Mouse (Mus musculus): ENCODE results near the gene Mgat4b.

Gene Mgat4b

DNA sequence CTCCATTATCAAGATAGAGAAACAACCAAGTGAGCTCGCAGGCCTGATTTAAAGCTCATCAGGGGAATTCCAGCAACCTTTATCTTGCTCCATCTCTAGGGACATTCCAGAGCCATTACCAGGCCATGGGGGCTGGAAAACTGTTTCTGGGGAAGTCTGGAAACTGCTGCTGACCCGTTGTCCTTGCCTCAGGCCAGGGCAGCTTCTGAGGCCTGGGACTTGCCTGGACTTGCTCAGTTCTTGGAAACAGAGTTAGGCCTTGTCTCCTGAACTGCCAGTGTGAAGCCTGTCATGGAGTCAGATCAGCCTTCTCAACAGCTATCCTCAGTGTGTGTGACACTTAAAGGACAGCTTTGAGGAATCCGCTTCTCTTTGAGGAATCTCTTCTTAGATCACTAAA lies 41.5 kb downstream of the Mgat4b start:
- DNase-seq (ENCODE audit: low read depth, low spot score) = no peak

DNA sequence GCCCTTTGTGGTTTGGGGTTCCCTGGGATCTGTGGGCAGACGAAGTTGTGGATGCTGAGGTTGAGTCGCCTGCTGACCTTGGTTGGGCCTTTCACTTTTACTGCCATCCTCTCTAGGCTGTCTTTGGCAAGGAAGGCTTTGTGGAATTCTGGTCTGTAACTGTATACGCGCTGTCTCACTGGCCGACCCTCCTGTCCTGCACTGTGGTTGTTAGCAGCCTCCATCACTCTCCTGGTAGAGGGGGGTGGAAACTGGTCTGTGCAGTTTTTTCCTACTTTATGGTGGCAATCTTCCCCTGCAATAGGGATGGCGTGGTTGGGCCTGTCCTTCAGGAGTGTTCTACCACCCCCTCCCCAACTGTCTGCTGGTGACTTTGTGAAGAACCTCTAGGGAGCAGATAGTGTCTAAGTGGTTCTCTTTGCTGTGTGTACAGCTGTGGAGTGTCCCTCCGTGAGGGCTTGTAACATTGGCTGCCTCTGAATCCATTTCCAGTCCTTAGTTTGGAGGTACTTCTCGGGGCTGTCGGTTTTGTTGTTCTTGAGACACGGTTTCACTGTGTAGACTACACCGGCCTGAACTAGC lies 42.1 kb downstream of the Mgat4b start:
- no peak for DNase-seq (ENCODE audit: low read depth, low spot score)

DNA sequence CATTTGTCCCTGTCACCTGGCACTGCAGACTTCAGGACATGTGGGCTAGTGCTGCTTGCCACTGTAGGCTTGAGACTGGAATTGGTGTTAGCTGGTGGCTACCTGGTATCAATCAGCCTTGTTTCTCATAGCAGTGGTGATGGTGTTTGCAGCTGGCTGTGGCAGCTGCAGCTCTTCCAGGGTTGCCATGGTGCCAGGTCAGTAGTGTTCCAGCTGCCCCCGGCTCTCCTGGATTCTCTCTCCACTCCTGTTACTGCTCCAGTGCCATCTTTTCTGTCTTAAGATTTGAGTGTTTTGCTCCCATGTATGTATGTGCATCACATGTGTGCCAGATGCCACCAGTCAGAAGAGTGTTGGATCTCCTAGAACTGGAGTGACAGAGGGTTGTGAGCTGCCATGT lies 42.7 kb downstream of the Mgat4b start:
- DNase-seq (ENCODE audit: low read depth, low spot score) = no peak

DNA sequence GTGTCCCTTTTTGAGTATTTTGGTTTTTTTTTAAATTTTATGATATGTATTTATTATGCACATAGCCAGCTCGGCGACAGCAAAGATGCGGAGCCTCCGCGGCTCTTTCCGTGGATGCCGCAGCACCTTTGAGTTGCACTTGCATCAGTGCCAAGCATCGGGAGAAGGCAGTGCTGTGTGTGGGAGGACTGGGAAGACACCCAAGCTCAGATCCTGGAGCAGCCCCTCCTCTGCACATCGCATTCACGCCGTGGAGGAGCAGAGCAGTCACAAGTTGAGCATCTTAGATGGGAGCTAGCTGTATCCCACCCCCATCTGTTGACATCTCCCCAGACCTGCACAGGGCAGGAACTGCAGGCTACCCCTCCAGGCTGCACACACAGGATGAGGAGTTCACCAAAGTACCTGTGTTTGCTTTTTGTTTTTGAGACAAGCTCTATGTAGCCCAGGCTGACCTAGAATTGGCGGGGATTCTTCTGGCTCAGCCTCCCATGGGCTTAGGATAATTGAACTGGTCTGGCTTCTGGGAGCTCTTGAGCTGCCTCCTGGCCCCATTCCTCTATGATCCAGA lies 43.4 kb downstream of the Mgat4b start:
- no peak for DNase-seq (ENCODE audit: low read depth, low spot score)

DNA sequence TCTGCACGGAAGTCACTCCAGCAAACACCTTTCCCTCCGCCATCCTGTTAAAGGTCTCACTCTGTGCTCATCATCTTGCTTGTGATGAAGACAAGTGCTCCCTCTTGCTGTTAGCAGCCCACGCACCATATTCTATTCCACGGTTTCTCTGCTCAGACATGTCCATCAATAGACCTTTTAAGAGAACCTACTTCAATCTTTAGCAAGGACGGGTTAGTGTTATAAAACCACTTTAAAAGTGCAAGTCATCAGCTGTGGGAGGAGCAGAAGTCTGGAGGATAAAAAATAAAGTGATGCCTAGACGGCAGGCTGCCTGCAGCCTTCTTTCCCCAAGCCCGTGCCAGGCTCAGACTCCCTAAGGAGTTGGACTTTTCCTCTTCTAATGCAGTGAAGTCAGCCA lies 45.9 kb downstream of the Mgat4b start:
- DNase-seq (ENCODE audit: low read depth, low spot score) = no peak

DNA sequence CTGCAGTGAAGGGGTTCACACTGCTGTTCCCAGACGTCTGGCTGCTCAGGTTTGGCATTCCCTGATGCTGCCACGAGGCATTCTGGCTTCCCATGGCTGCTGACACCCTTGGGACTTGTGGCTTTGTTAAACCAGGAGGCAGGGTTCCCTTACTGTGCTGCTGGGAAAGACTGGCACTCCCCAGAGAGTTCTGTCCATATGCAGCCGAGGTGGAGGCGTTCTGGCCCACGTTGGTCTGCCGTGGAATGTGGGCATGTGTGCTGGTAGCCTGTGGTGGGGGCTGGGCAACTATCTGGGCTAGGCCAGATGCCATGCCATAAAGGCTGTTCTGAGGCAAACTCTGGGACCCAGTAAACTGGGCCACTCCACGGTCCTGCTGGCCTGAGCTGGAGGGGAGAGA lies 47.6 kb downstream of the Mgat4b start:
- no peak for DNase-seq (ENCODE audit: low read depth, low spot score)

DNA sequence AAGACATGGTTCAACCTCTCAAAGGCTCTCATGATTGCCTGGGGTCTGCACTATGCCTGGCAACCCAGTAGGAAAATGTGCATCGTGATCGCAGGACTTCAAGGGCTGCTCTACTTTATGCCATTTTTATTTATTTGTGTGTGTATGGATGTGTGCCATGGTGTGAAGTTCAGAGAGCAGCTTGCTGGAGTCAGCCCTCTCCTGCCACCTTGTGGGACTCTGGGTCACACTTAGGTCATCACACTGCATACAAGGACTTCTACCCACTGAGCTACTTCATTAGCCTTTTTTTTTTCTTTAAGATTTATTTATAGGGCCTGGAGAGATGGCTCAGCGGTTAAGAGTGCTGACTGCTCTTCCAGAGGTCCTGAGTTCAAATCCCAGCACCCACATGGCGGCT lies 51.3 kb downstream of the Mgat4b start:
- DNase-seq (ENCODE audit: low read depth, low spot score) = no peak

DNA sequence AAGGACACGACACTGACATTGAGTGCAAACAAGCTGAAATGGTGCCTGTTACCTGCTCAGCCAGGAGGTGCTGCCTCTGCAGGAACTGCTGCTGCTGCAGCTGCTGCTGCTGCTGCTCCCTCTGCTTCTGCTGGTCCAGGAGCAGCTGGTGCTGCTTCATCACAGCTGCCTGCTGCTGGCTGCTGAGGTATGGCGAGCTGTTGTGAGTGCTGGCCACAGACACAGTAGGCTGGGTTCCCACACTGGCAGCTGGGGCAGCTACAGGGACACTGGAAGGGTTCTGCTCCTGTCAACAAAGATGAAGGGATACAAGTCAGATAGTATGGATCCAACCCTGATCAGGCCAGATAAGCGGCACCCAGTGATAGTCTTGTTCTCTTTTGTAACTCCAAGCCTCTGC lies 52.5 kb downstream of the Mgat4b start:
- no peak for DNase-seq (ENCODE audit: low read depth, low spot score)

DNA sequence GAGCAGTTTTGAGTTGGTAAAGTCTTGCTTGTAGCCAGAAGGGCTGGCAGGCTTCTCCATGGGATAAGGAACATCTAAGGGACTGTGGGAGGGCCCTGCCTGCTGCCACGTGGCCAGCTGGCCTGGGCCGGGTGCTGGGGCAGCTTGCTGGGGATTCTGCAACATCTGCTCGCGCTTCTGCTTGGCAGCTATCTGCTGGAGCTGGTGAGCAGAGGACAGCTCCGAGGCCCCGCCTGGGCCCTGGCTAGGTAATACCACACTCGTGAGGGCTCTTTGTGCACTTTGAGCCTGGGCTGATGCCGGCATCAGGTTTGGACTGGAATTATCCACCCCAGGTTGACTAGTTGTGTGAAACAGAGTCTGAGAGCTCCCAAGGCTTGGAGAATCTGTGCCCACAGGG lies 55.2 kb downstream of the Mgat4b start:
- no peak for DNase-seq (ENCODE audit: low read depth, low spot score)

DNA sequence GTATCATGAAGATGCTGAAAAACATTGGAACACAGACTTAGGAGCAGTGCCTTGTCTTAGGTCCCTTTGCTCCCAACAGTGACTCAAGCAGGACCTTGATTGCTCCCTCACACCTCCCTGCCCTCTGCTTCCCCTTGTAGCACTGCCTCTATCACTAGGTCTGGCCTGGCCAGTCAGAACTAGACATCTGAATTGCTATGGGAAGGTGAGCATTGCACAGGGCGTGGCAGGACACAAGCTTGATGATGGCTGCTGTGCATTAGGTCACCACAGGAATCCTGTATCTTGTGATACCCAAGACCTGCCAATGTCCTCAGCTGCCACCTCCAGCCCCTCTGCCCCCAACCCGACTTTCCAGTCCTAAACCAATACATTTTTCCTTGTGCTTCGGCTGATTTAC lies 56.3 kb downstream of the Mgat4b start:
- no peak for DNase-seq (ENCODE audit: low read depth, low spot score)

DNA sequence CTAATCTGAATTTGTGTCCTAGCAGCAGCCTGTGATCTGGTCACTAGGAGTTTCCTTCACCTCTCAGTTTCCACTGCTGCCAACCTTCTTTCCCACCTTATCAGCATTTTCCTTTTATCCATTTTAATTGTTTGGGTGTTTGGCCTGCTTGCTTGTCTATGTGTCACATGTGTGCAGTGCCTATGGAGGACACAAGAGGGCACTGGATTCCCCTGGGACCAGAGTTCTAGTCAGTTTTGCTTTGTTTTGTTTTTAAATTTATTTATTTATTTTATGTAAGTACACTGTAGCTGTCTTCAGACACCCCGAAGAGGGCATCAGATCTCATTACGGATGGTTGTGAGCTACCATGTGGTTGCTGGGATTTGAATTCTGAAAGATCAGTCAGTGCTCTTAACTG lies 58.5 kb downstream of the Mgat4b start:
- DNase-seq (ENCODE audit: low read depth, low spot score) = no peak

DNA sequence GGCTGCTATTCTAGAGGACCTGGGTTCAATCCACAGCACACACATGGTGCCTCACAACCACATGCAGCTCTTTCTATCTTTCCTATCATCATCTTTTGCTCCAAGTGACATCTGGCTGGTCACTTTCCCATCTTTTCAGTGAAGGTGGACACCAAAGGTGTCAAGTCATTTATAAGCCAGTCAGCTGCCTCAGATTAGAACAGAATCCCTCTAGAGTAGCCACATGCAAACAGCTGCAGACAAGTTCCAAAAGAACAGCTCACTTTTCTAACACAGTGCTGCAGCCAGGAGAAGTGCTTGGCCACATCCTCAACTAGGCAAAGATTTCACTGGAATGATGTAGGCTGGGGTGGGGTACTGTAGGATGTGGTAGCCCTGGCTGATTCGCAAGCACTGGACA lies 59.2 kb downstream of the Mgat4b start:
- no peak for DNase-seq (ENCODE audit: low read depth, low spot score)

DNA sequence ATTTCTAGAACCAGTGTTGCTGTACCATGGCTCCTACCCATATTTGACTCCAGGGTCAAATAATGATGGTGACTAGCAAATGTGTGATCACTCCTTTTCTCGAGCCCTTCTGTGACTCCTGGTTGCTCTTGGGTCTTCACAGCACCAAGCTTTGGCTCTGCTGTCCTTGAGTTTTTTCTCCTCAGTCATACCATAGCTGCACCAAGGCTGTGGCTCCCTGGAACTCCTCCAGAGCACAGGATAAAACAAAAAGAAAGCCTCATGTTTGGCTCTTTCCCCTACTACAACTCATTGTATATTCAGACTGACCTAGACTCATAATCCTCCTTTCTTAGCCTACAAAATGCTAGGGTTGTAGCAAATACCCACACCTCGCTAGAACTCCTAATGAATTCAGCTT lies 62.1 kb downstream of the Mgat4b start:
- DNase-seq (ENCODE audit: low read depth, low spot score) = no peak

DNA sequence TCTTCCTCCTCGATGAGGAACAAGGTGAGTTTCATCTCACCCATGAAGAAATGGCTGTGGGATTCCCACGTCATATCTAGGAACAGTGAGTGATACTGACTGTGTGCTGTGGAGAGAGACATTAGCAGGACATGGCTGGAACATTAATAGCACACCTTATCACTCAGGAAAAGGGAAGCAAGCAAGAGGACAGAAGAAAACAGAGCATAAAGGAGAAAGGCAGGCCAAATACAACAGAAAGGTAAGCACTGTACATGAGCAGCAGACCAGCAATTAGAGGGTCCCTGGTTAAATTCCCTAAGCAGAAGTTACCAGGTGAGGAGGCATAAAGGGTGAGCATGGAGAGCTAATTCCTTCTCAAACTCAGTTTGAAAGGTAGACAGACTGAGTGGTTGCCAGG lies 64.4 kb downstream of the Mgat4b start:
- DNase-seq (ENCODE audit: low read depth, low spot score) = no peak

DNA sequence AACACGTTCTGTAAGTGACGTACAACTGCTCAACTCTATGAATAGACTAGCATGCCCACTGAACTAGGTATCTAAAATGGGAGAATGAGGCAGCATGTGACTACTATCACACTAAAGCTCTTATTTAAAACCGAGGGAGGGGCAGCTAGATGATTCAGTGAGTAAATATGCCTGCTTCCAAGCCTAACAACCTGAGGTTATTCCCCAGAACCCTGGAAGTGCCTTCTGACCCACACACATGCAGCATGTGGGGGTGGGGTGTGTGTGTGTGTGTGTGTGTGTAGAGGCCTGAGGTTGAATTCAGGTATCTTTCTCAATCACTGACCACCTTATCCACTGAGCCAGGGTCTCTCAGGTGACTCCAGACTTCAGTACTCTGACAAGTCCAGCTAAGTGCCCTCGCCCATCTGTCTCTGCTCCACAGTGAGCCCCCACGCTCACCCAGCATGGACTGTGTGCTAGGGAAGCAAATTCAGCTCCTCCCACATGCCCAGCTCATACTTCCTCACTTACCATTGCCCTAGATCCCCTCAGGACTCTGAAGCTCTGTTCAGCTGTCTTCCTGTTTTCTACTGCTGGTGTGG lies 65.0 kb downstream of the Mgat4b start:
- DNase-seq (ENCODE audit: low read depth, low spot score) = no peak

DNA sequence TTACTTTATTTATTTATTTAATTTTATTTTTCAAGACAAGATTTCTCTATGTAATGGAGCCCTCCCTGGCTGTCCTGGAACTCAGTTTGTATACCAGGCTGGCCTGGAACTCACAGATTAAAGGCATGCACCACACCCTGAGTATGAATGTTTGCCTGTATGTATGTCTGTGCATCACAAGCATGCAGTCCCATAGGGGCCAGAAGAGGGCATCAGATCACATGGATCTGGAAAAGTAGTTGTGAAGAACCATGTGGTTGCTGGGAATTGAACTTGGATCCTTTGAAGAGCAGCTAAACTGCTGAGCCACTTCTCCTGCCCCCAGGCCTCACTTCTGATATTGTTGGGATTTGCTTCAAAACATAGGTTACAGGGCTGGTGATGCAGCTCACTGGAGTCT lies 66.3 kb downstream of the Mgat4b start:
- no peak for DNase-seq (ENCODE audit: low read depth, low spot score)

DNA sequence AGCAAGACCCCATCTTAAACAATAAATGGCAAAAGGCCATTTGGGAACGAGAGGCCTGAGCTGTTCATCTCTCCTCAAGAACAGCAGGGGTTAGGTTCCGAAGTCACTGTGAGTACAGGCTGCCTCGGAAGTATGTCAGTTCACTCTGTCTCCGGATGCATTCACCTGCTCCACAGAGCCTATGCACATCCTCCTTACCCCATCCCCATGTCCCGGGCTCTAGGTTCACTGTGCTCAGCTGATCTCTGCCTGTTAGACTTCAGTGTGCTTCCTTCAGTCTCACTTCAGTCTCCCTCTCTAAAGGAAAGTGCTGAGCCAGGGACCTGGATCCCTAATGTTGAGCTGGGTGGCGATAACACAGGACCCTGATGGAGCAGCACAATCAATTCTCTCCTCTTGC lies 67.0 kb downstream of the Mgat4b start:
- DNase-seq (ENCODE audit: low read depth, low spot score) = no peak

DNA sequence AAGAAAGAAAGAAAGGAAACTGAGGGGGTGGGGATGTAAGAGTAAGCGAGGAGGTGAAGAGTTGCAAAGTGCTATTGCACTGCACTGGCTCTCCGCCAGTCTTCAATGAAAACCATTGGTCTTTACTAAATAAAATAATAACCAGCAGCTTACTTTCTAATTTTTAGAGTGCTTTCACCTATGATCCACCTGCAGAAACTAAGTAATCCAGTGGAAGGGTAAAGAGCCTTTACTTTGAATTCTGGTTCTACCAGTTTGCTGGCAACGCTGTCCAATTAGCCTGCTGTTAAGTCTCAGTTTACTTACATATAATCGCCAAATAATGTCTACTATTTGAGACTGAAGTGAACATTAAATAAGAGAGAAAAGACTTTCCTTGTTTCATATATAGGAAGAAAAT lies 68.3 kb downstream of the Mgat4b start:
- DNase-seq (ENCODE audit: low read depth, low spot score) = no peak

DNA sequence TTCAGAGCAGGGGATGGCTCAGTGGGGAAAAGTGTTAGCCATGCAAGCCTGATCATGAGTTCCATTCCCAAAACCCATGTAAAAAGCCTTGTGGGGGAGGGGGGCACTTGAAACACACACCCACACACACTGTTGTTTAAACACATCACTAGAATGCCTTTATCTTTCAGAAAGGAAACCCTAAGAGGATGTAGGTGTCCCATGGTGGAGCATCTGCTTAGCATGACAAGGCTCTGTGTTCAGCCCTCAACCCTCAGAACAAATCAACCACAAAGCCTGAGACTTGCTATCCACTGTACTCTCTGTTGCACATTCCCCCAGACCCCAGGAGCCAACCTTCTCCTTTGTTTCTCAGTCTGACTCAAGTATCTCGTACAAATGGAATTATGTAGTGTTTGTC lies 69.4 kb downstream of the Mgat4b start:
- no peak for DNase-seq (ENCODE audit: low read depth, low spot score)
